Mouse (Mus musculus) lung, postnatal 0 days (tissue): ENCODE results near the gene Asic2.

Source experiments
- CTCF ChIP-seq: IDR thresholded peaks from 2 replicates; pipeline ENCODE4 v1.5.1; 2016; ENCODE audit warnings: antibody characterized with exemption, mild to moderate bottlenecking
- EP300 ChIP-seq: IDR thresholded peaks from 2 replicates; pipeline ENCODE4 v1.6.1; 2016; ENCODE audit warnings: antibody characterized with exemption, mild to moderate bottlenecking, control low read depth

- TF ChIP-seq CTCF: no peak
- no peak for TF ChIP-seq EP300
These were observed 1010.1 kb downstream of the Asic2 start for GRCm38 (mm10) chr11:80958086-80958671.
